9 mouse cellular contexts compared by ENCODE assay signal in genomic region chr2:68563331-68563730, GRCm38 (mm10). TPM values are rescaled to one million over a fixed set of nuclear protein-coding genes. Genes with fewer than 3 reads are reported as not detected.
A peak's percentile ranks its signal among the peaks of the same experiment; 100 is the strongest.
DNase-seq lines count a peak whose midpoint lies in the region; ATAC-seq and TF ChIP-seq lines count a peak whose summit lies in the region.
"Had no signal": no experiment of that assay in that cellular context is flagged by ENCODE, and none has a peak within 500 bp of the region (broad histone marks: within the 10 kb centered on the region; RNA-seq: fewer than 3 reads in every experiment).

No protein-coding gene starts in this region.

- TF ChIP-seq CTCF in intestine, postnatal 0 days (IDR thresholded peaks at IDR 0.05; ENCODE audit: low read depth), result peak; percentile 80

- H3K4me2 ChIP-seq in forebrain, embryonic 13.5 days, result no peak overlapping the region
- no peak overlapping the region for H3K4me2 ChIP-seq in intestine, postnatal 0 days (replicated peaks; ENCODE audit: low read depth)

- H3K4me1 ChIP-seq in forebrain, embryonic 13.5 days, result no peaks in the 10 kb centered on the region
- H3K4me1 ChIP-seq in forebrain, embryonic 10.5 days, result no peaks in the 10 kb centered on the region
- no peaks in the 10 kb centered on the region for H3K4me1 ChIP-seq in intestine, postnatal 0 days (replicated peaks; ENCODE audit: control insufficient read depth, insufficient read depth, low read length)

- no peak overlapping the region for H3K9ac ChIP-seq in forebrain, embryonic 13.5 days
- no peak overlapping the region for H3K9ac ChIP-seq in intestine, postnatal 0 days (ENCODE audit: low read depth, low read length)

- H3K27ac ChIP-seq in forebrain, embryonic 13.5 days, result no peak overlapping the region
- H3K27ac ChIP-seq in forebrain, embryonic 10.5 days, result no peak overlapping the region
- no peak overlapping the region for H3K27ac ChIP-seq in intestine, postnatal 0 days (ENCODE audit: low read depth, low read length)

- no peaks in the 10 kb centered on the region for H3K27me3 ChIP-seq in forebrain, embryonic 13.5 days
- H3K27me3 ChIP-seq in forebrain, embryonic 10.5 days (ENCODE audit: poor library complexity, severe bottlenecking), result no peaks in the 10 kb centered on the region
- no peaks in the 10 kb centered on the region for H3K27me3 ChIP-seq in intestine, postnatal 0 days (replicated peaks; ENCODE audit: control insufficient read depth, insufficient read depth, low read length)

- DNase-seq in forebrain, embryonic 10.5 days (ENCODE audit: extremely low spot score, low spot score), result no peak
- DNase-seq in thymus, postnatal 0 days (ENCODE audit: low spot score), result peak; percentile 46
- DNase-seq in thymus, postnatal 36 days, result no peak
- peak; percentile 79 for DNase-seq in embryo, embryonic 11 days
- peak; percentile 52 for DNase-seq in lung, postnatal 10 days
- DNase-seq in spleen, postnatal 36 days (ENCODE audit: low spot score in 2 of 2), result no peak

- no peaks in the 10 kb centered on the region for H3K9me3 ChIP-seq in forebrain, embryonic 13.5 days (replicated peaks)
- no peaks in the 10 kb centered on the region for H3K9me3 ChIP-seq in forebrain, embryonic 10.5 days
- H3K9me3 ChIP-seq in intestine, postnatal 0 days (ENCODE audit: control insufficient read depth), result no peaks in the 10 kb centered on the region

- ATAC-seq in forebrain, embryonic 13.5 days, result peak; percentile 63
- ATAC-seq in intestine, postnatal 0 days, result no peak

- 17% methylated on average over 3 of the region's 3 CpGs for whole genome bisulfite sequencing in forebrain, embryonic 13.5 days
- WGBS in forebrain, embryonic 10.5 days, result 25% methylated on average over 3 of the region's 3 CpGs
- 6% methylated on average over 3 of the region's 3 CpGs for WGBS in intestine, postnatal 0 days

- H3K36me3 ChIP-seq in forebrain, embryonic 13.5 days (ENCODE audit: poor library complexity, severe bottlenecking), result no peaks in the 10 kb centered on the region
- H3K36me3 ChIP-seq in forebrain, embryonic 10.5 days (replicated peaks), result no peaks in the 10 kb centered on the region
- H3K36me3 ChIP-seq in intestine, postnatal 0 days (ENCODE audit: control insufficient read depth, insufficient read depth), result no peaks in the 10 kb centered on the region

- H3K4me3 ChIP-seq in forebrain, embryonic 13.5 days, result no peak overlapping the region
- H3K4me3 ChIP-seq in forebrain, embryonic 10.5 days, result no peak overlapping the region
- no peak overlapping the region for H3K4me3 ChIP-seq in intestine, postnatal 0 days (ENCODE audit: low read depth, low read length)

RNA-seq across cellular contexts. Expression of gene 4933409G03Rik, which starts 18.9 kb away (rescaled TPM):
- not detected in 2 replicates for polyA plus RNA-seq in forebrain, embryonic 13.5 days (2015; fragmentation: Nextera tagmentation; extraction: Ambion mirVana)
- polyA plus RNA-seq in forebrain, embryonic 10.5 days (2016; fragmentation: Nextera tagmentation; extraction: Ambion mirVana), result not detected in 2 replicates
- polyA plus RNA-seq in thymus, postnatal 0 days (2015; fragmentation: Nextera tagmentation; extraction: Ambion mirVana), result not detected in 2 replicates
- not detected in 2 replicates for polyA plus RNA-seq in intestine, postnatal 0 days (2015; fragmentation: Nextera tagmentation; extraction: Ambion mirVana)
- polyA plus RNA-seq: intestine, embryonic 14.5 days had no signal

Comparison
In these comparisons a context has a peak if more than half of its experiments do, and no peak if none do; other contexts are left out.
1. DNase-seq: peak in thymus, postnatal 0 days (single experiment), embryo, embryonic 11 days (single experiment) and lung, postnatal 10 days (single experiment); none in forebrain, embryonic 10.5 days (single experiment), thymus, postnatal 36 days (0 of 2) and spleen, postnatal 36 days (0 of 2).